Mouse (Mus musculus): ENCODE measurements around the gene Lats1. TPM values are rescaled to one million over a fixed set of nuclear protein-coding genes. Genes with fewer than 3 reads are reported as not detected.

Gene Lats1
- polyA plus RNA-seq (2017; shearing (Covaris generic)) = 18.0 TPM

DNA sequence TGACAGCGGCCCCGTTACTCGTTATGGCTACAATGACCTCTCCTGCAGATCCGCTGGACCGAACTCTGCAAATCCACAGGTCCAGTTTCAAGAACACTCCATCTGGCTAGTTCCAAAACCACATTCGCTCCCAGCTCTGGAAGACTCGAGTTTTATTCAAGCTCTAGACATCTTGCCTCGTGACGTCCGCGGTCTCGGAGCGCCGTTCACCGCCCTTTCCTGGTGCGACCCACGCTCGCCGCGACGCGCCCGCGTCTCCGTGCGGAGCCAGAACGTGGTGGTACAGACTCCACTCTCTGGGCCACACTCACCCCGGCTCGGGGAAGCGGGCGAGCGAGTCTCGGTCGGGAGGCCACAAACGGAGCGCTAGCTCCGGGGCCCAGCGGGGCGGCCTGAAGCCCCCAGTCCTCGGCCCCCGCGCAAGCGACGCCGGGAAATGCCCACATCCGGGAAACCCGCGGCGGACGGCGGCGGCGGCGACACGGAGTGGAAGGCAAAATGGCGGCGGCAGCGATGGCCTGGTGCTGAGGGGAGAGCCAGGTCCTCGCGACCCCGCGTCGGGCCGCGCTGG, at the start of gene Lats1, which contains the start of gene Pcmt1:
Lats1 (plus strand) TSS at position 484 of the 571 bp plus-strand sequence.
Pcmt1 (minus strand) TSS at position 406 of the 571 bp plus-strand sequence.

GRCm38 (mm10) chr10:7667342-7667802, 13.6 kb upstream of the Lats1 start, which contains the start of gene Nup43:
Gene Nup43 (plus strand): TSS chr10:7667503.

DNA sequence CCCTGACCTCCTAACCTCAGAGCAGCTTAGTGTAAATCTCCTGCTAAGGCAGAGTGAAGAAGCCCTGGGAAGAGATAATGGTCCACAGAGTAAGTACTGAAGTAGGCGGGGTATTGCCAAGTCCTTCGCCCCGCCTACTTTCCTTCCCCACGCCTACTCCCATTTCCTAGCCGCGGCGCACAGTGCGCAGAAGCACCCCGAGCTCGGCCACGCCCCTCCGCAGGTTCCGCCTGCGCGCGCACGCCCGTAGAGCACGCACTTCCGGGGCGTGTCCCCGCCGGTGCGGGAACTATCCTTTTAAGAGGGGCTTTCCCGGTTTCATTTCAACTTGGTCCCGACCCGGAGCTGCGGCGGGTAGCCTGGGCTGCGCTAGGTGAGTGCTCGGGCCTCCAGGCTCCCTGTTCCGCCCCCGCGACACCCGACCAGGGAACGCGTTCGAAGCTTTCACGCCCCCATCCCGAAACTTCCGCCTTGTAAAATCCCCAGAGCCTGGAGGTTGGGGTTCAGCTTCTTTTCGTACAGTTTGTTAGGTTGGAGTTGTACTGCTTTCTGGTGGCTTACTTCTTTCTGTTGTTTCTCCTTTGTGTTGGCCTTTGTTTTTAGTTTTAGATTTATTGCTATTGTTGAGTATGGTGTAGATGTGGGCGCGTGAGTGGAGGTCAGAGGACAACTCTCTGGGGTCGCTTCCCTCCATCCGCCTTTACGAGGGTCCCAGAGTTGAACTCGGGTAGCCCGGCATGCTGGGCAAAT, 44.9 kb downstream of the Lats1 start, which contains the start of gene Katna1:
Katna1 (plus strand) TSS at position 250 of the 750 bp plus-strand sequence.

Other genes with a start within 250 kb of the Lats1 start
- 3.0 TPM for gene Ulbp1, start 207.6 kb upstream of the Lats1 start, polyA plus RNA-seq (2017; shearing (Covaris generic))
- gene Lrp11, start 91.4 kb upstream of the Lats1 start, polyA plus RNA-seq (2017; shearing (Covaris generic)) = 1.4 TPM
- gene Nup43, start 13.7 kb upstream of the Lats1 start, polyA plus RNA-seq (2017; shearing (Covaris generic)) = 19.7 TPM
- 109 TPM for gene Pcmt1, start 78 bp upstream of the Lats1 start, polyA plus RNA-seq (2017; shearing (Covaris generic))
- 98.2 TPM for gene Katna1, start 44.8 kb downstream of the Lats1 start, polyA plus RNA-seq (2017; shearing (Covaris generic))
- gene Ginm1, start 111.6 kb downstream of the Lats1 start, polyA plus RNA-seq (2017; shearing (Covaris generic)) = 87.6 TPM
- gene Ppil4, start 111.7 kb downstream of the Lats1 start, polyA plus RNA-seq (2017; shearing (Covaris generic)) = 120 TPM
- 11.5 TPM for gene Zc3h12d, start 151.3 kb downstream of the Lats1 start, polyA plus RNA-seq (2017; shearing (Covaris generic))